Mouse (Mus musculus) erythroblast, embryonic 14.5 days (primary cell): ENCODE results near the gene Palb2.

Experiments used
- GATA1 ChIP-seq: IDR thresholded peaks from 2 replicates; pipeline ENCODE4 v1.6.1; 2012; ENCODE audit warnings: low read length, inconsistent platforms, mixed read lengths
- TAL1 ChIP-seq: IDR thresholded peaks from 3 replicates; pipeline ENCODE4 v1.6.1; 2012; ENCODE audit warnings: low read length, inconsistent platforms, mixed read lengths

- TF ChIP-seq TAL1 (no peak), GATA1 (no peak)
These were observed 58.4 kb downstream of the Palb2 start for GRCm38 (mm10) chr7:122074374-122074773.
